Mouse (Mus musculus) left cerebral cortex, adult 2 months (tissue): ENCODE measurements at regions not wholly inside any gene's neighbourhood (a gene's known extent, or its start where the extent isn't known, plus 50 kb on each side); places are given as distances from the start of the nearest gene placed in this dataset.

ENCODE experiments used
- DNase-seq, 2 experiments: peaks; one replicate each; pipeline ENCODE4 v3.0.0; 2021 to 2022; ENCODE audit warnings: low spot score in 2 of 2, mixed read lengths in 1 of 2; ENCODE audit errors: extremely low spot score in 1 of 2
- H3K27ac ChIP-seq: fragments of 200-600 bp; 2 replicates; pipeline ENCODE4 v1.8.1; 2022
- H3K4me3 ChIP-seq: fragments of 200-600 bp; 2 replicates; pipeline ENCODE4 v1.8.1; 2022
- CTCF ChIP-seq: fragments of 200-600 bp; IDR thresholded peaks from 2 replicates; pipeline ENCODE4 v1.8.1; 2022; ENCODE audit warnings: antibody characterized with exemption, mild to moderate bottlenecking, moderate library complexity
- intact Hi-C: fragments of 180-260 bp; cut with DNase I; formaldehyde crosslinking; loops from one replicate; pipeline ENCODE4 v1.15.1; 2025

GRCm38 (mm10) chr10:16814013-16814412, 909.0 kb upstream of the Cited2 start:
- intact Hi-C loops: no loop called here

DNA sequence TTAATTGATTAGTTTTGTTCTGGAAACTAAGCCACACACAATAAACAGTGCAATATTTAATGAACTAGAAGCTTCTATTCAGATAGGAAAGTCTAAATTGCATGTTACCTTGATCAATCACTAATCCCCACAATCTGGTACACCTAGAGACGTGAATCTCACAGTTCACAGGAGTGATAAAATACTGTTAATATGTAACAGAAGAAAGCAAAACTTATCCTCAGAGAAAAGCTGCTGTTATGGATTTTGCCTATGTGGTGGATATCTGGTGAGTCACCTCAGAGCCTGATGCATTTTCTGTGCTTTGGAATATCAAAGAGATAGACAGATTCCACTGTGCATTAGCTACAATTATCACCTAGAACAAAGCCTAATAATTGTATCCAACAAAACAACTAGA, 861.5 kb upstream of the Cited2 start:
- TF ChIP-seq CTCF: no peak
- intact Hi-C loops: no loop called here

More at GRCm38 (mm10) chr10:16814013-16814412, 909.0 kb upstream of the Cited2 start:
- TF ChIP-seq CTCF: no peak
- no peak overlapping the region for H3K4me3 ChIP-seq
- no peak for DNase-seq
- no peak overlapping the region for H3K27ac ChIP-seq

DNA sequence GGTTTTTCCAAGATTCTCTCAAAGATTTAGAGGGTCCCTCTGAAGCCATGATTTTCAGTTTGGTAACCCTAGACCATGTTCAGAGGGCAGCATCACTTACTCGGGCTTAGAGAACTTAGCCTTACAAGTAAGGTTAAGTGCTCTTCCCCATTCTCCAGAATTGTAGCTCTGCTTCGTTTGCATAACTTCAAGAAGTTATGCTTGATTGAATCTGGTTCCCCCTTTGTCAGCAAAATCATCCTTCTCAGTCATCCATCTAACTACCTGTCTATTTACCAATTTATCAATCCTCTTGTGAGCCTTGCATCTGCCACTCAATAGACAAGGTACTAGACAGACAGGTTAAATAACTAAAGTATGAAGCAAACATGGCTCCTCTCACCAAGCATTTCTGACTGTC, 856.1 kb upstream of the Cited2 start:
- H3K4me3 ChIP-seq: no peak overlapping the region
- TF ChIP-seq CTCF: no peak
- intact Hi-C loops: no loop called here
- DNase-seq: no peak
- no peak overlapping the region for H3K27ac ChIP-seq

More for the DNA sequence above, 861.5 kb upstream of the Cited2 start:
- no peak overlapping the region for H3K4me3 ChIP-seq
- H3K27ac ChIP-seq: no peak overlapping the region
- DNase-seq: no peak

- no peak for DNase-seq
- intact Hi-C loops: no loop called here
- H3K4me3 ChIP-seq: no peak overlapping the region
- no peak overlapping the region for H3K27ac ChIP-seq
- no peak for TF ChIP-seq CTCF
Observed at GRCm38 (mm10) chr10:16874131-16874530, 848.9 kb upstream of the Cited2 start.

- intact Hi-C loops: no loop called here
- no peak overlapping the region for H3K4me3 ChIP-seq
- TF ChIP-seq CTCF: no peak
- no peak overlapping the region for H3K27ac ChIP-seq
- no peak for DNase-seq
Observed at GRCm38 (mm10) chr10:16878197-16878596, 844.8 kb upstream of the Cited2 start.

DNA sequence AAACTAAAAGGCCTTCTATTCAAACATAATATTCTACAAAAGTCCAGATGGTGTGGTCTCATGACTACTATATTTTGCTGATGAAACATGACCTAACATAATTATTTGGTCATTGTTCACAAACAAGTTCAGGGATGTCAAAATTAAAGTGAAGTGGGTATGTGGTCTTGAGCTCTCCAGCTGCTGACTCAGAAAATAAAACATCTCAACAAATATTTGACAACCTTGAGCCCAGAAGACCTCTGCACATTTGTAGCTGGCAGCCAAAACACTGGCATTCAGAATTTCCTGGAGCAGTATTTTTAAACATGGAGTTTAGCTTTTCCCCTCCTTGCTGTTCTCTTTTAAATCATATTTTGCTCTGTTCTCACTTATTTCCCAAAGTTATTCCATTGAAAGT, 829.7 kb upstream of the Cited2 start:
- no peak for TF ChIP-seq CTCF
- intact Hi-C loops: no loop called here
- no peak for DNase-seq
- Histone ChIP-seq H3K4me3 (no peak overlapping the region), H3K27ac (no peak overlapping the region)

DNA sequence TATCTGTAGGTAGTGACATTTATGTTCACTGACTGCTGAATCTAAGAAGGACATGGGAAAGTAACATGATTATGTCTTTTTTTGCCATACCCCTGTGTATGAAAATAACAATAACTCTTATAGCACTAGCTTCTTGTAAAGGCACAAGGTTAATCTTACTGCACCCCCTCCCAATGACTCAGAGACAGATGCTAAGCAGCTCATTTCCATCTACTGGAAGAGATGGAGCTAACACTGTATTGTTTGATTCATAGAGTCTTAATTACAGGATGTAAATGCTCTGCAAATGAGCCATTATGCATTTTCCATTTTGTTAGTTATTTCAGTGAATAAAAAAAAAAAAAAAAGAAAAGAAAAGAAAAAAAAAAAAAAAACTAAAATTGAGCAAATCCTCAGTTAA, 827.7 kb upstream of the Cited2 start:
- DNase-seq: no peak
- Histone ChIP-seq H3K4me3 (no peak overlapping the region), H3K27ac (no peak overlapping the region)
- intact Hi-C loops: no loop called here
- no peak for TF ChIP-seq CTCF

- DNase-seq: no peak
- TF ChIP-seq CTCF: no peak
- Histone ChIP-seq H3K4me3 (no peak overlapping the region), H3K27ac (no peak overlapping the region)
- intact Hi-C loops: no loop called here
Observed at GRCm38 (mm10) chr10:16922888-16923287, 800.1 kb upstream of the Cited2 start.

DNA sequence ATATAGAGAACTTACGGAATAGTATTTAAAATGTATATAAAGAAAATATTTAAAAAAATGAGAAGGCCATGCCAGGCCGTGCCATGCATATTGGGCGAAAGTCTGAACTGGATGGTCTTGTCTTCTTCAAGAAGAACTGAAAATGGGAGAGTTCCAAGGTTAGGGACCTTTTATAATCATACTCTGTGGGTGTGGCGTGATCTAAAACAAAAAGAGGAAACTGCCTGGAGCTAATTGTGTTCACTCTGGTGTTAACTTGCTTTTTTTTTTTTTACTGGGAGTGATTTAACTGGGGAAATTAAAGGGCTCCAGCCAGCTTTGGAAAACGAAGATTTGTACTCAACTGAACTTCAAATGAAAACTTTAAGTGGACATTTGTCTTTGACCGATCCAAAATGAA, 799.2 kb upstream of the Cited2 start:
- no peak for TF ChIP-seq CTCF
- Histone ChIP-seq H3K27ac (no peak overlapping the region), H3K4me3 (no peak overlapping the region)
- no peak for DNase-seq
- intact Hi-C loops: no loop called here

DNA sequence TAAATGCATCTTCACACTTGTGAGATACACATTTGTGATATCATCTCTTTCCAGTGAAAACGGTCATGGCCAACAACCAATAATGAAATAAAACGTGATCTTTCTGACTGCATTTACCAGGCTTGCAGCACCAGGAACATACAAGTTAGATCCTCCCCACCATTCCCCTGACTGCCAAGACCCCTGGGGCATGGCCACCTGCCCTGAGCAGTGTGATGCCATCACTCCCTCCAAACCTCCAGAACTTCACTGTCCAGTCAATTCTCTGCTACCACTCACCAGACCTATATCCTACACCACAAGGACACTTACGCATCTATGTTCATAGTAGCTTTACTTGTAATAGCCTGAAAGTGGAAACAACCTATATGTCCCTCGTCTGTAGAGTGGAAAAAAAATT, 785.3 kb upstream of the Cited2 start:
- no peak for DNase-seq
- Histone ChIP-seq H3K27ac (no peak overlapping the region), H3K4me3 (no peak overlapping the region)
- intact Hi-C loops: no loop called here
- TF ChIP-seq CTCF: no peak

DNA sequence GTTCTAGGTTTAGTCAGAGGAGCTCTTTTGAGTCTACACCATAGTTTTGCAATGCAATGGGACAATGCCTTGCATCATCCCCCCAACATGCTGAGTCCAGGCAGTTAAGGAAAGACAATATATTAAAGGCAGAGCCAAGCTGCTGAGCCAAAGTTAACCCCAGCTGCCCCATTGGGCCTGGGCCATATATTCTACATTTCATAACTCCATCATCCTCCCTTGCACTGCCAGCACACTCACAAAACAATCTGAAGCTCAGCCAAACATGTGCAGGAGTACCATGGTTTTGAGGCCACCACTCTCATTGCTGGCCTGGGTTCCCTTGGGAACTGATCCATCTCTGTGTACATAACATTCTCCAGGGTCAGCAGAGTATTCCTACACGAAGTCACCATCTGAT, 771.4 kb upstream of the Cited2 start:
- no peak for TF ChIP-seq CTCF
- Histone ChIP-seq H3K27ac (no peak overlapping the region), H3K4me3 (no peak overlapping the region)
- no peak for DNase-seq
- intact Hi-C loops: no loop called here

DNA sequence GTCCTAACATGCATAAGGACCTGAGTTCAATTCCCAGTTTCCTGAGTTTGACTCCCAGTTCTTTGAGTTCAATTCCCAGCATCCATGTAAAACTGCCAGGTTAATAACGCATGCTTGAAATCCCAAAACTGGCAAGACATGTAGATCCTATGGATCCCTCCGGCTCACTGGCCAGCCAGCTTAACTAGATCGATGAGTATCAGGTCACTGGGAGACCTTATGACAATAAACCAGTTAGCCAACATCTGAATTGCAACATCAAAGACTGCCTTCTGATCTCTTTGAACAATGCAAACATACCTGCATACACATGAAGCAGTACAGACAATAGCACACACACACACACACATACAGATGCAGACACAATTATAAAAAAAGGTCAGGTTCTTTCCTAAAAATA, 762.0 kb upstream of the Cited2 start:
- intact Hi-C loops: no loop called here
- no peak for TF ChIP-seq CTCF
- H3K4me3 ChIP-seq: no peak overlapping the region
- DNase-seq: no peak
- H3K27ac ChIP-seq: no peak overlapping the region

- TF ChIP-seq CTCF: no peak
- intact Hi-C loops: no loop called here
- H3K27ac ChIP-seq: no peak overlapping the region
- no peak overlapping the region for H3K4me3 ChIP-seq
- no peak for DNase-seq
Observed at GRCm38 (mm10) chr10:16962463-16962862, 760.6 kb upstream of the Cited2 start.

GRCm38 (mm10) chr10:16978770-16979169, 744.2 kb upstream of the Cited2 start:
- Histone ChIP-seq H3K4me3 (no peak overlapping the region), H3K27ac (no peak overlapping the region)
- TF ChIP-seq CTCF: no peak
- no peak for DNase-seq
- intact Hi-C loops: no loop called here
